Mouse (Mus musculus): ENCODE results near the gene Gpr85. TPM values are rescaled to one million over a fixed set of nuclear protein-coding genes. Genes with fewer than 3 reads are reported as not detected.
A peak's percentile ranks its signal among the peaks of the same experiment; 100 is the strongest.

Gpr85 gene
- 26.5 and 28.0 TPM in 2 replicates for polyA plus RNA-seq (2014; fragmentation: Nextera tagmentation; extraction: Ambion mirVana)

DNA sequence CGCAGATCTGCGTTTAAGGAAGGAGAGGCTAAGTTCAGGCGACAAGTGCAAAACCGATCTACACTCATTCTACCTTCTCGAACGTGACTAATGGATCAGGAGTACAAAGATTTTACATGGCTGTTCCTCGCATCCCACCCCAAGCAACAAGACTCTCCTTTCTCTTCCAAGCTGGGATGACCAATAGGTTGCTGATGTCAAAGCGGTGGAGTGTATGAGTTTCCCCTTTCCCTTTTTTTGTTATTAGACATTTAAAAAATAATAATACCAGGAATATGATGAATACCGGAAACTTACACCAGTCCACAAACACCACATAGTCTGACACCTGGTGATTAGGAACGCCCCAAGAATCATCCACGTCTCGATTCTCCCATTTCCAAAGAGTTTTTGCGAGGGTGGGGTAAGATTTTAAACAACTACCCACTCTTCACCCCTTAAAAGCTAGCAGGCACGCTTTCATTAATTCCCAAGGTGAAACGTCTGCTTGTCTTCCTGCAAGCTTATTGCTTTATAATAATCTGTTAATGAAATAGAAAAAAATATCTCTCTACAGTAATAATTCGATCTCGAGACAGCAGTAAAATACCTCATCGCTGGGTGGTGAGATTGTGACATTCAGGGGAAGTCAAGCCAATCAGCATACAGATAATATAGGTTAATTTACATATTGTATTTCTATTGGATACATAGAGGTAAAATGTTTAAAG is at the start of gene Gpr85:
TSS of gene Gpr85 (minus strand) at position 598 of the 710 bp plus-strand sequence.
- DNase-seq (ENCODE audit: low spot score, missing footprints) (peak; percentile 93), ATAC-seq (ENCODE audit: low FRiP score) (peak; percentile 6; the same call in 1 of the 2 replicates)
- Histone ChIP-seq H3K36me3 (ENCODE audit: control insufficient read depth, insufficient read depth, low read length) (no peaks in the 10 kb centered on the region), H3K9me3 (ENCODE audit: control insufficient read depth, low read length) (no peaks in the 10 kb centered on the region), H3K4me1 (ENCODE audit: control insufficient read depth, insufficient read depth, low read length) (peaks cover 12% of the 10 kb centered on the region; the same call in 1 of the 2 replicates), H3K27ac (ENCODE audit: low read depth, low read length) (peak within 1 kb of the TSS; percentile 93), H3K27me3 (ENCODE audit: control insufficient read depth, insufficient read depth, low read length) (no peaks in the 10 kb centered on the region), H3K4me3 (ENCODE audit: low read depth, low read length) (peak within 1 kb of the TSS; percentile 51), H3K4me2 (peak within 1 kb of the TSS; percentile 82), H3K9ac (ENCODE audit: low read length) (peak within 1 kb of the TSS; percentile 90)
- 44% methylated on average over 18 of the region's 18 CpGs for WGBS

DNA sequence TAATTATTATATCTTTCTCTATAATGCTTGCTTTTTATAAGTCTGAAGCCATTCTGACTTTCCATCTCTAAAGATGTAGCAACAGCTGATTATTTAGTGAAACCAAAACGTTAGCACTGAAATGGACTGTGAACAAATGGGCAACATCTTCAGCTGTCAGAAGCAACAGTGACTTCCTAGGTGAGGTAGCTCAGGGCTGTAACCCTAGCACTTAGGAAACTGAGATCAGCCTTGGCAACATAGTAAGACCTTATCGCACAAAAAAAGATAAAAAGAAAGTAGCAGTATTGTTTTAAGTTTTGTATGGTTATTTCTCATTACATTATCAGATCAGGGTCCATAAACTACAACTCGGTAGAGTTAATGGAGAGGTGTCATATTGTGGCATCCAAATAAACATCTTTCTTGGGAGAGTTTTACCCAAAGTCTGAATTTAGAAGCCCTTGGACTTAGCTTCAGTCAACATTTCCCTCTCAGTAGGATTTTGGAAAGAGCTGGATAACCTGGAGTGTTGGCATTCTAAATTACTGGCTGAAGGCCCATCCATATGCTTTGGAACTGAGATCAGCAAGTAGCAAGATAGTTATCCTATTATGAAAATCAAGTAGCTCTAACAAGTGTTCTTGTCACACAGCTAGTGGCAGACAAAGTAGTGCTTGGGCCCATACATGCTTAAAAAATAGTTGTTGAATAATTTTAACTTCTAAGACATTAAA is 45.3 kb upstream of the Gpr85 start:
- Histone ChIP-seq H3K4me3 (ENCODE audit: low read depth, low read length) (no peak overlapping the region), H3K9me3 (ENCODE audit: control insufficient read depth, low read length) (no peaks in the 10 kb centered on the region), H3K27ac (ENCODE audit: low read depth, low read length) (no peak overlapping the region), H3K4me1 (ENCODE audit: control insufficient read depth, insufficient read depth, low read length) (no peaks in the 10 kb centered on the region), H3K36me3 (ENCODE audit: control insufficient read depth, insufficient read depth, low read length) (no peaks in the 10 kb centered on the region), H3K4me2 (no peak overlapping the region), H3K9ac (ENCODE audit: low read length) (no peak overlapping the region), H3K27me3 (ENCODE audit: control insufficient read depth, insufficient read depth, low read length) (no peaks in the 10 kb centered on the region)
- DNase-seq (ENCODE audit: low spot score, missing footprints): no peak
- 86% methylated on average over 3 of the region's 3 CpGs for WGBS
- no peak for ATAC-seq (ENCODE audit: low FRiP score)

DNA sequence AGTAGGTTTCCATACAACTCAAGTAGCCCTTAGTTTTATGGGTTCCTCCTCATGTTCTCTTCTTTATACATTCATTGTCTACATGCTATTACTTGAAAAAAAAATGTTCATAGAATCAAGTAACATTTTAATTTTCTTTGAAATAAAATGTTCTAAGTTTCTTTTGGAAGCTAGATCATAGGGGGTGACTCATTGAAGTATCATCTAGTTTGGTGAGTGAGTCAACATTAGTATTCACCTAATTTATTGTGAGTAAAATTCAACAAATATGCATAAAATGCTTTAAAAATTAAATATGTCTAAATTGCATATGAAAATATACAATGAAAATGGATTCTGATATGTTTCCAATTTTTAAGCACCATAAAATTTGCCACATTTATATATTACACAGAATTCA is 43.2 kb upstream of the Gpr85 start:
- Histone ChIP-seq H3K4me2 (no peak overlapping the region), H3K9me3 (ENCODE audit: control insufficient read depth, low read length) (no peaks in the 10 kb centered on the region), H3K27ac (ENCODE audit: low read depth, low read length) (no peak overlapping the region), H3K4me1 (ENCODE audit: control insufficient read depth, insufficient read depth, low read length) (no peaks in the 10 kb centered on the region), H3K9ac (ENCODE audit: low read length) (no peak overlapping the region), H3K4me3 (ENCODE audit: low read depth, low read length) (no peak overlapping the region), H3K36me3 (ENCODE audit: control insufficient read depth, insufficient read depth, low read length) (no peaks in the 10 kb centered on the region), H3K27me3 (ENCODE audit: control insufficient read depth, insufficient read depth, low read length) (no peaks in the 10 kb centered on the region)
- DNase-seq (ENCODE audit: low spot score, missing footprints) (no peak), ATAC-seq (ENCODE audit: low FRiP score) (no peak)

DNA sequence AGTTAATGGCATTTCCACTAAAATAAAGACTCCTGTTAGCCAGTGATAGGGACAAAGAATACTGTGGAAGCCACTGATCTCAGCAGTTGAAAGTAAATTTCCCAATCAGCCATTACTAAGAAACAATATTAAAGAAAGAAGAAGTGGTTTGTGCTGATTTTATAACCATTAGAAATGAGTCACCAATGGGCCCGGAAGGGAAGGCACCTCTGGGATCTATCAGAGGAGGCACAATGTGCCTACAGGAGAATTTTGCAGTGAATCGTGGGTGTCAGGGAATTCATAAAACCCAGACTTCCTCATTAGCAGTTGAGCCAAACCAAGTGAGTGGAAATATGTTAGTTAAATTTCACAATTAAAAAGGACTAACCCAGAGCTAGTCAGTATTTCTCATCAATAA is 34.2 kb upstream of the Gpr85 start:
- no peaks in the 10 kb centered on the region for H3K27me3 ChIP-seq (ENCODE audit: control insufficient read depth, insufficient read depth, low read length)
- no peak overlapping the region for H3K4me2 ChIP-seq
- DNase-seq (ENCODE audit: low spot score, missing footprints) (no peak), ATAC-seq (ENCODE audit: low FRiP score) (no peak)
- no peak overlapping the region for H3K4me3 ChIP-seq (ENCODE audit: low read depth, low read length)
- no peak overlapping the region for H3K27ac ChIP-seq (ENCODE audit: low read depth, low read length)
- H3K4me1 ChIP-seq (ENCODE audit: control insufficient read depth, insufficient read depth, low read length): no peaks in the 10 kb centered on the region; the same call in 1 of the 2 replicates
- H3K9ac ChIP-seq (ENCODE audit: low read length): no peak overlapping the region
- H3K36me3 ChIP-seq (ENCODE audit: control insufficient read depth, insufficient read depth, low read length): no peaks in the 10 kb centered on the region
- WGBS: 89% methylated on average over 2 of the region's 2 CpGs
- H3K9me3 ChIP-seq (ENCODE audit: control insufficient read depth, low read length): no peaks in the 10 kb centered on the region

DNA sequence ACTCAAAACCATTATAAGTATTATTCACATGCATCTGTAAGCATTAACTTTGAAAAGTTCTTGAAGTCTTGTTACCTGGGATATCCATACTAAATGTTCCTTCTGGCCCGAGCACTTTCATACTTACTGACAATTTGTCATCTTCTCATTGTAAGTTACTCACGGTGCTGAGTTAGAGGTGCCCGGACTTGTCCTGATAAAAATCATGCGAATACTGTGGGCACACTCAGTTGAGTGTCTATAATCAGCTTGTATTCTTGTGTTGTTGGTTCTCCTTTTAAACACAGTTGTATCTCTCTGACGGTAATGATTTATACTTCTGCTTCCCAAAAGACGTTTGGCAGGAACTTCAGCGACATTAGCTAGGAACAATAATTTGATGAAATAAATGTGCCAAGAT is 32.3 kb upstream of the Gpr85 start:
- H3K9ac ChIP-seq (ENCODE audit: low read length): no peak overlapping the region
- no peaks in the 10 kb centered on the region; the same call in 1 of the 2 replicates for H3K4me1 ChIP-seq (ENCODE audit: control insufficient read depth, insufficient read depth, low read length)
- 86% methylated on average over 7 of the region's 7 CpGs for WGBS

DNA sequence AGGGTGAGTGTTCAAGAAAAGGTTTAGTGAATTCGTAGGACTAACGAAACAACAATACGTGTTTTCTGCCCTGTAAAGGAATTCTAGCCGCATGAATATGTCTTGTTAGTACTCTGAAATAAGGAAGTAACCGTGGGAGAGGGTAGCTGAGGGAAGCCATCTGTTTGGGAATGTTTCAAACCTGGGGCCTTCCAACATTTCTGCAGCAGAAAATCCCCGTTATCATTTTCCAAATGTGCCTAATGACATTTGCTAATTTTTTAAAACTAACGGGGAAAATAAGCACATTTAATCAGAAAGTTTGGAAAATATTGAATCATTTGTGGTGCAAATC is 31.9 kb upstream of the Gpr85 start:
- Histone ChIP-seq H3K9me3 (ENCODE audit: control insufficient read depth, low read length) (no peaks in the 10 kb centered on the region), H3K4me3 (ENCODE audit: low read depth, low read length) (peak overlapping the region; percentile 58), H3K4me2 (peak overlapping the region; percentile 57), H3K36me3 (ENCODE audit: control insufficient read depth, insufficient read depth, low read length) (no peaks in the 10 kb centered on the region), H3K9ac (ENCODE audit: low read length) (peak overlapping the region; percentile 78), H3K4me1 (ENCODE audit: control insufficient read depth, insufficient read depth, low read length) (no peaks in the 10 kb centered on the region; the same call in 1 of the 2 replicates), H3K27me3 (ENCODE audit: control insufficient read depth, insufficient read depth, low read length) (no peaks in the 10 kb centered on the region), H3K27ac (ENCODE audit: low read depth, low read length) (no peak overlapping the region)
- DNase-seq (ENCODE audit: low spot score, missing footprints): no peak
- 4% methylated on average over 7 of the region's 7 CpGs for WGBS
- ATAC-seq (ENCODE audit: low FRiP score): peak; percentile 76

More for the DNA sequence above, 32.3 kb upstream of the Gpr85 start:
- Histone ChIP-seq H3K4me2 (peak overlapping the region; percentile 57), H3K27me3 (ENCODE audit: control insufficient read depth, insufficient read depth, low read length) (no peaks in the 10 kb centered on the region), H3K36me3 (ENCODE audit: control insufficient read depth, insufficient read depth, low read length) (no peaks in the 10 kb centered on the region), H3K27ac (ENCODE audit: low read depth, low read length) (no peak overlapping the region), H3K9me3 (ENCODE audit: control insufficient read depth, low read length) (no peaks in the 10 kb centered on the region), H3K4me3 (ENCODE audit: low read depth, low read length) (no peak overlapping the region)
- ATAC-seq (ENCODE audit: low FRiP score) (no peak), DNase-seq (ENCODE audit: low spot score, missing footprints) (no peak)

DNA sequence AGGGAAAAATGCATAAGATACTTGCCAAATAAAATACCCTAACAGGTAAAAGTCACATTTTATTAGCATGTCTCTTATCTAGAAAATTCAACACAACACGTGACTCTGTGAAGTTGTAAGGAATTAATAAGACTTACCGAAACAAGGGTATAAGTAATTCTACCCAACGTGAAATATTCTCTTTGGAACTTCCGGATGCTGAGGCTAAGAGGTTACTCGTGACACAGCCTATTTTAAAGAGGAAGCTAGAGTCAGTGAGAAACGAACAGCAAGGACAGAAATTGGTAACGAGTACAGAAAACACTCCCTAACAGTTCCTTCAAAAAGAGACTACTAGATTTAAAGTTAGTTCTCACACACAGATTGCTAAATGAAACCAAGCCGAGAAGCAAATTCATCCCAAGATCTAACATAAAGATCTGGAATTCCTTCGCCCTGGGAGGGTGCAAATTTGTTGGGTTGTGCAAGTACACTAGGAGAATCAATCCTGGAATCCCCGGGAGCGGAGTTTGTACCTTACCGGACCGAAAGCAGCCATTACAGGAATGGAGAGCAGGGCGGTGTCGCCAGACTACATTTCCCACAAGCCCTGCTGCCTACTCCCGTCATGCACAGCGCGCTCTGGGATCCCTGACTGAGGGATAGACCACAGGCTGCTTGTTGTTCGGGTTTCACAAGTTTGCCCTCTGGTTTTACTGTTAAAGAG is 31.3 kb upstream of the Gpr85 start, which contains the start of gene 2610001J05Rik:
TSS of gene 2610001J05Rik (minus strand) at position 600 of the 706 bp plus-strand sequence.
- Histone ChIP-seq H3K4me3 (ENCODE audit: low read depth, low read length) (peak within 1 kb of the TSS; percentile 58), H3K4me2 (peak within 1 kb of the TSS; percentile 57), H3K9me3 (ENCODE audit: control insufficient read depth, low read length) (no peaks in the 10 kb centered on the region), H3K4me1 (ENCODE audit: control insufficient read depth, insufficient read depth, low read length) (no peaks in the 10 kb centered on the region; the same call in 1 of the 2 replicates), H3K27me3 (ENCODE audit: control insufficient read depth, insufficient read depth, low read length) (no peaks in the 10 kb centered on the region), H3K9ac (ENCODE audit: low read length) (peak within 1 kb of the TSS; percentile 78), H3K36me3 (ENCODE audit: control insufficient read depth, insufficient read depth, low read length) (no peaks in the 10 kb centered on the region), H3K27ac (ENCODE audit: low read depth, low read length) (no peak within 1 kb of the TSS)
- DNase-seq (ENCODE audit: low spot score, missing footprints) (peak; percentile 98), ATAC-seq (ENCODE audit: low FRiP score) (peak; percentile 100)
- 1% methylated on average over 19 of the region's 19 CpGs for WGBS

DNA sequence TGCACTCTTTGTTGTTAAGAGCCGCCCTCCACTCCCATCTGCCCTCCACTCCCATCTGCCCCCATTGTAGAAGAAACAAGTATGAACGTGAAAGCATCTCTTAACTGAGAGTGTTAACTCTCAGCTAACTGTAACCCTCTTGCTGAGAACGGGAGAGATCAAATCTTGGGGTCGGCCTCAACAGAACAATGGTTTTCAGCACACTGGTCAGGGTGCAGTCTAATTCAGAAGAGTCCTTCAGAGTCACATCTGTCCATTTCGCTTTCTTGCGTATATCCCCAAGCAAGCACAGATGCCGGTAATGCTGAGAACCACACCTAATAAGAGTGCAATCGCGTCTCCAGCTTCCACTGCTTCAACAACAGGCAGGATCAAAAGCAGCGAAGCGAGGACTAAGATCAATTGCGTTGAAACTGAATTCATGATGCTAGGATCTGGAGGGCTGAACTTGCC is 30.6 kb upstream of the Gpr85 start:
- H3K27ac ChIP-seq (ENCODE audit: low read depth, low read length): no peak overlapping the region

More for the DNA sequence above, 30.6 kb upstream of the Gpr85 start:
- no peaks in the 10 kb centered on the region for H3K27me3 ChIP-seq (ENCODE audit: control insufficient read depth, insufficient read depth, low read length)
- peak overlapping the region; percentile 57 for H3K4me2 ChIP-seq
- 34% methylated on average over 12 of the region's 12 CpGs for WGBS
- H3K4me1 ChIP-seq (ENCODE audit: control insufficient read depth, insufficient read depth, low read length): no peaks in the 10 kb centered on the region; the same call in 1 of the 2 replicates
- H3K9me3 ChIP-seq (ENCODE audit: control insufficient read depth, low read length): no peaks in the 10 kb centered on the region
- DNase-seq (ENCODE audit: low spot score, missing footprints) (peak; percentile 93), ATAC-seq (ENCODE audit: low FRiP score) (peak; percentile 39)
- peak overlapping the region; percentile 68 for H3K9ac ChIP-seq (ENCODE audit: low read length)
- H3K36me3 ChIP-seq (ENCODE audit: control insufficient read depth, insufficient read depth, low read length): no peaks in the 10 kb centered on the region
- H3K4me3 ChIP-seq (ENCODE audit: low read depth, low read length): peak overlapping the region; percentile 30

Measured in midbrain, embryonic 11.5 days (tissue).